Mouse (Mus musculus): ENCODE measurements around the gene Gm7579. TPM values are rescaled to one million over a fixed set of nuclear protein-coding genes. Genes with fewer than 3 reads are reported as not detected.
"Not testable (repeated sequence)": the region's sequence is repeated elsewhere in the genome, so short reads cannot be mapped to it uniquely, and the experiment has no call there.

Gene Gm7579
- polyA plus RNA-seq, 1 experiment: not detected

- no peak overlapping the region for H3K4me3 ChIP-seq (ENCODE audit: insufficient read depth, low read length)
- no peaks in the 10 kb centered on the region for H3K4me1 ChIP-seq (ENCODE audit: control insufficient read depth, insufficient read depth, low read length)
- no peak overlapping the region for H3K27ac ChIP-seq (ENCODE audit: insufficient read depth, low read depth, low read length)
- TF ChIP-seq POLR2A (IDR thresholded peaks at IDR 0.05; ENCODE audit: borderline replicate concordance, low read depth, low read length) (no peak), CTCF (IDR thresholded peaks at IDR 0.05; ENCODE audit: low read depth, low read length) (no peak)
Measured at GRCm38 (mm10) chr7:142224518-142224917, 12.9 kb downstream of the Gm7579 start.

DNA sequence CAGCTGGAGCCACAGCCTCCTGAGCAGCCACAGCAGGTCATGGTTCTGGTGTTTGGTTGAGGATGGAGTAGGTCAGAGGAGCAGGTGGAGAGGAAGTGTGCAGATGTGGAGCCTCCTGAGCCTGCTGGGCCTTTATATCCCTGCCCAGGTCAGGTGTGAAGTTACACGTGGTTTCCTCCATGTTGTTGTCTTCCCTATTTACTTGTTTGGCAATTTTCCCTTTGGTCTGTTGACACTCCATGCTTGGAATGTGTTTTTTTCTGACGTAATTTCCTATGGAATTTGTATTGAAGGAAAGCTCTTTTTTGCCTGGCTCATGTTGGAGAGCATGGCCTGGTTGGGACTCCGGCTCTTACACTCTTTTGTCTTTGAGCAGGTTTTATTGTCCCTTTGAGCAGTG lies 18.2 kb downstream of the Gm7579 start, which contains the start of gene Krtap5-5:
TSS of gene Krtap5-5 (minus strand) at position 101 of the 400 bp plus-strand sequence.
- not testable (repeated sequence) for H3K27ac ChIP-seq (ENCODE audit: insufficient read depth, low read depth, low read length); H3K4me1 ChIP-seq (ENCODE audit: control insufficient read depth, insufficient read depth, low read length); H3K4me3 ChIP-seq (ENCODE audit: insufficient read depth, low read length)

DNA sequence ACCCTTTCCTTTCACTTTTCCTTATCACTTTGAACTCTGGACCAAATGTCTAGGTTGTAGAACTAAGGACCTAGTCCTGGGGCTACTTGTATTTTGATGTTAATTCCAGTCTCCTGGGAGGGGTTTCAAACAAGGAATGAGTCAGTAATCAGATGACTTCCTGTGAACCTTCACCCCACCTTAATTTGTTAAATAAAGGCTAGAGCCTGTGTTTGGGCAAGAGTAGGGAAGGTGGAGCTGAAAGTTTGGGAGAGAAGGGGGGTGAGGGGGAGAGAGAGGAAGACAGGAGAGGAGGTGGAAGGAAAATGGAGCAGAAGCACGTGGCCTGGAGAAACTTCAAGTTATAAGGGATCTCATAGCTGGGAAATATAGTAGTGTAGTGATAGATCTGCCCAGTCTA lies 19.9 kb downstream of the Gm7579 start:
- no peak overlapping the region for H3K4me3 ChIP-seq (ENCODE audit: insufficient read depth, low read length)
- TF ChIP-seq POLR2A (IDR thresholded peaks at IDR 0.05; ENCODE audit: borderline replicate concordance, low read depth, low read length): no peak
- TF ChIP-seq CTCF (IDR thresholded peaks at IDR 0.05; ENCODE audit: low read depth, low read length): no peak
- no peaks in the 10 kb centered on the region for H3K4me1 ChIP-seq (ENCODE audit: control insufficient read depth, insufficient read depth, low read length)
- H3K27ac ChIP-seq (ENCODE audit: insufficient read depth, low read depth, low read length): no peak overlapping the region

DNA sequence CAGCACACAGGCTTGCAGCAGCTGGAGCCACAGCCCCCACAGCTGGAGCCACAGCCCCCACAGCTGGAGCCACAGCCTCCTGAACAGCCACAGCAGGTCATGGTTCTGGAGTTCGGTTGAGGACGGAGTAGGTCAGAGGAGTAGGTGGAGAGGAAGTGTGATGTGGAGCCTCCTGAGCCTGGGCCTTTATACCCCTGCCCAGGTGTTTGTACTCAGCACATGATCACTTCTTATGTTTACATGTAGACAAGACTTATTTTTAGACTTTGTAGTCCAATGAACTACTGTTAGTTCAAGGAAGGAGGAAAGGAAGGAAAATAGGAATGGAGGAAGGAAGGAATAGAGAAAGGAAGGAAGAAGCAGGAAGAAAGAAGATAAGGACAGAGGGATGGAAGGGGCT lies 29.3 kb downstream of the Gm7579 start, which contains the start of gene Gm40460:
TSS of gene Gm40460 (minus strand) at position 101 of the 400 bp plus-strand sequence.
- Histone ChIP-seq H3K4me1 (ENCODE audit: control insufficient read depth, insufficient read depth, low read length) (no peaks in the 10 kb centered on the region), H3K4me3 (ENCODE audit: insufficient read depth, low read length) (no peak within 1 kb of the TSS), H3K27ac (ENCODE audit: insufficient read depth, low read depth, low read length) (no peak within 1 kb of the TSS)
- TF ChIP-seq CTCF (IDR thresholded peaks at IDR 0.05; ENCODE audit: low read depth, low read length) (no peak), POLR2A (IDR thresholded peaks at IDR 0.05; ENCODE audit: borderline replicate concordance, low read depth, low read length) (no peak)

DNA sequence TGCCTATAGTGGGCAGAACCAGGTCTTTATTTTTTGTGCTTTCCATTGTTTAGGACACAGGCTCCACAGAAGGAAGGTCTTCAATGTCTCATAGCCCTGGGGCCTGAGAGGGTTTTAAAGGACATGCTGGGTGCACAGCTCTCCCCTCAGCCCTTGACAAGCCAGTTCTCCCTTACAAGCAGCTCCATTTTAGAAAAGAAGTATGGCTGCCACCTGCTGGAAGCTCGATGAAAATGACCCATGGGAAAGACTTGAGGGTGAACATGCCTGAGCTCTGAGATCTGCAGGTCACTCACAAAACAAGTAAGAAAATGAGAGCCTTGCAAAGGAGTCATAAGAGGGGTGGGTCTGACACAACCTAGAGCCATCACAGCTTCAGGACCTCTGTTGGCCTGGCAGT lies 38.2 kb downstream of the Gm7579 start:
- Histone ChIP-seq H3K4me1 (ENCODE audit: control insufficient read depth, insufficient read depth, low read length) (no peaks in the 10 kb centered on the region), H3K27ac (ENCODE audit: insufficient read depth, low read depth, low read length) (no peak overlapping the region), H3K4me3 (ENCODE audit: insufficient read depth, low read length) (no peak overlapping the region)
- no peak for TF ChIP-seq POLR2A (IDR thresholded peaks at IDR 0.05; ENCODE audit: borderline replicate concordance, low read depth, low read length)
- peak; percentile 30; the same call in 1 of the 2 replicates for TF ChIP-seq CTCF (IDR thresholded peaks at IDR 0.05; ENCODE audit: low read depth, low read length)

GRCm38 (mm10) chr7:142255517-142255916 lies 43.9 kb downstream of the Gm7579 start:
- H3K4me3 ChIP-seq (ENCODE audit: insufficient read depth, low read length): no peak overlapping the region
- peak; percentile 46; the same call in 1 of the 2 replicates for TF ChIP-seq CTCF (IDR thresholded peaks at IDR 0.05; ENCODE audit: low read depth, low read length)
- TF ChIP-seq POLR2A (IDR thresholded peaks at IDR 0.05; ENCODE audit: borderline replicate concordance, low read depth, low read length): no peak
- H3K4me1 ChIP-seq (ENCODE audit: control insufficient read depth, insufficient read depth, low read length): no peaks in the 10 kb centered on the region
- no peak overlapping the region for H3K27ac ChIP-seq (ENCODE audit: insufficient read depth, low read depth, low read length)

DNA sequence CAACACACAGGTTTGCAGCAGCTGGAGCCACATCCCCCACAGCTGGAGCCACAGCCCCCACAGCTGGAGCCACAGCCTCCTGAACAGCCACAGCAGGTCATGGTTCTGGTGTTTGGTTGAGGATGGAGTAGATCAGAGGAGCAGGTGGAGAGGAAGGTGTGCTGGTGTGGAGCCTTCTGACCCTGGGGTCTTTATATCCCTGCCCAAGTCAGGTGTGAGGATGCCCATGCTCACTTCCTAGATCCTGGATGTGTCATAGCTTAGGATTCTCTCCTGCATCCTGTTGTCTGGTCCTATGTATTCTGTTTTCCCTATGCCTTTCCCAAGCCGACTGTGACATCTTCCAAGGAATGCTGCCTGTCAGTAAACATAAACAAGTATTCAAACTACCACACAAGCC lies 46.6 kb downstream of the Gm7579 start, which contains the start of gene Gm2431:
TSS of gene Gm2431 (minus strand) at position 101 of the 400 bp plus-strand sequence.
- not testable (repeated sequence) for H3K27ac ChIP-seq (ENCODE audit: insufficient read depth, low read depth, low read length); H3K4me3 ChIP-seq (ENCODE audit: insufficient read depth, low read length); H3K4me1 ChIP-seq (ENCODE audit: control insufficient read depth, insufficient read depth, low read length)

Other genes with a start within 250 kb of the Gm7579 start
- 29.5 and 37.0 TPM in 2 replicates for gene Mob2, start 150.8 kb upstream of the Gm7579 start, polyA plus RNA-seq (2012; ENCODE audit: insufficient read depth, insufficient read length, missing spikeins)
- gene Dusp8, start 116.0 kb upstream of the Gm7579 start, polyA plus RNA-seq (2012; ENCODE audit: insufficient read depth, insufficient read length, missing spikeins): 0.27 and 0.46 TPM in 2 replicates
- gene Gm45618, start 91.1 kb upstream of the Gm7579 start, polyA plus RNA-seq (2012; ENCODE audit: insufficient read depth, insufficient read length, missing spikeins): not detected in 2 replicates
- gene Gm39115, start 75.8 kb upstream of the Gm7579 start, polyA plus RNA-seq (2012; ENCODE audit: insufficient read depth, insufficient read length, missing spikeins): not detected in 2 replicates
- gene Gm45337, start 67.3 kb upstream of the Gm7579 start, polyA plus RNA-seq (2012; ENCODE audit: insufficient read depth, insufficient read length, missing spikeins): not detected in 2 replicates
- gene Gm29735, start 54.7 kb upstream of the Gm7579 start, polyA plus RNA-seq (2012; ENCODE audit: insufficient read depth, insufficient read length, missing spikeins): not detected in 2 replicates
- gene Gm4553, start 46.1 kb upstream of the Gm7579 start, polyA plus RNA-seq (2012; ENCODE audit: insufficient read depth, insufficient read length, missing spikeins): not detected in 2 replicates
- gene Krtap5-2, start 35.9 kb upstream of the Gm7579 start, polyA plus RNA-seq (2012; ENCODE audit: insufficient read depth, insufficient read length, missing spikeins): not detected in 2 replicates
- not detected in 2 replicates for gene Gm10153, start 21.5 kb upstream of the Gm7579 start, polyA plus RNA-seq (2012; ENCODE audit: insufficient read depth, insufficient read length, missing spikeins)
- not detected in 2 replicates for gene Krtap5-3, start 10.5 kb upstream of the Gm7579 start, polyA plus RNA-seq (2012; ENCODE audit: insufficient read depth, insufficient read length, missing spikeins)
- gene Krtap5-5, start 18.1 kb downstream of the Gm7579 start, polyA plus RNA-seq (2012; ENCODE audit: insufficient read depth, insufficient read length, missing spikeins): not detected in 2 replicates
- not detected in 2 replicates for gene Gm40460, start 29.2 kb downstream of the Gm7579 start, polyA plus RNA-seq (2012; ENCODE audit: insufficient read depth, insufficient read length, missing spikeins)
- not detected in 2 replicates for gene Gm2431, start 46.5 kb downstream of the Gm7579 start, polyA plus RNA-seq (2012; ENCODE audit: insufficient read depth, insufficient read length, missing spikeins)
- not detected in 2 replicates for gene Gm4559, start 62.5 kb downstream of the Gm7579 start, polyA plus RNA-seq (2012; ENCODE audit: insufficient read depth, insufficient read length, missing spikeins)
- not detected in 2 replicates for gene Krtap5-1, start 85.3 kb downstream of the Gm7579 start, polyA plus RNA-seq (2012; ENCODE audit: insufficient read depth, insufficient read length, missing spikeins)
- not detected in 2 replicates for gene Krtap5-4, start 91.7 kb downstream of the Gm7579 start, polyA plus RNA-seq (2012; ENCODE audit: insufficient read depth, insufficient read length, missing spikeins)
- gene Ifitm10, start 161.9 kb downstream of the Gm7579 start, polyA plus RNA-seq (2012; ENCODE audit: insufficient read depth, insufficient read length, missing spikeins): 0.59 TPM in 1 of 2 replicates, not detected in the other
- gene Gm49369, start 170.8 kb downstream of the Gm7579 start, polyA plus RNA-seq (2012; ENCODE audit: insufficient read depth, insufficient read length, missing spikeins): 1.1 TPM in 1 of 2 replicates, not detected in the other
- 2,800 and 3,060 TPM in 2 replicates for gene Ctsd, start 176.2 kb downstream of the Gm7579 start, polyA plus RNA-seq (2012; ENCODE audit: insufficient read depth, insufficient read length, missing spikeins)
- gene Syt8, start 223.0 kb downstream of the Gm7579 start, polyA plus RNA-seq (2012; ENCODE audit: insufficient read depth, insufficient read length, missing spikeins): 5.6 TPM in 2 replicates
- gene Tnni2, start 229.9 kb downstream of the Gm7579 start, polyA plus RNA-seq (2012; ENCODE audit: insufficient read depth, insufficient read length, missing spikeins): 10.2 and 13.8 TPM in 2 replicates
- gene Lsp1, start 248.9 kb downstream of the Gm7579 start, polyA plus RNA-seq (2012; ENCODE audit: insufficient read depth, insufficient read length, missing spikeins): 320 and 327 TPM in 2 replicates

All from bone marrow macrophage, adult 2 months (primary cell).